Mouse (Mus musculus): Measurements from ENCODE around the gene Gm20388. TPM values are rescaled to one million over a fixed set of nuclear protein-coding genes. Genes with fewer than 3 reads are reported as not detected.

The Gm20388 gene
- polyA plus RNA-seq, 1 experiment from 2014 or later: not detected

GRCm38 (mm10) chr8:122554786-122555185 is 2644.1 kb downstream of the Gm20388 start:
- H3K36me3 ChIP-seq (ENCODE audit: control insufficient read depth, insufficient read depth, low read length): no peaks in the 10 kb centered on the region
- 0 out of 2 replicates have a peak overlapping the region, but pooled peaks have one; percentile 2 for H3K9ac ChIP-seq (ENCODE audit: low read length)
- 59% methylated on average over 6 of the region's 6 CpGs for WGBS
- H3K9me3 ChIP-seq (ENCODE audit: control insufficient read depth, low read length): no peaks in the 10 kb centered on the region
- no peak overlapping the region for H3K4me3 ChIP-seq (ENCODE audit: low read length)
- ATAC-seq (ENCODE audit: low read depth): no peak
- H3K27ac ChIP-seq (ENCODE audit: low read length): no peak overlapping the region
- peaks cover 31% of the 10 kb centered on the region for H3K4me1 ChIP-seq (replicated peaks; ENCODE audit: control insufficient read depth, insufficient read depth, low read length)
- H3K27me3 ChIP-seq (ENCODE audit: control insufficient read depth, insufficient read depth, low read depth, low read length): no peaks in the 10 kb centered on the region
- H3K4me2 ChIP-seq (ENCODE audit: low read depth, low read length): no peak overlapping the region

- 45% methylated on average over 12 of the region's 12 CpGs for WGBS
- H3K4me3 ChIP-seq (ENCODE audit: low read length): peak overlapping the region; percentile 29
- no peaks in the 10 kb centered on the region for H3K27me3 ChIP-seq (ENCODE audit: control insufficient read depth, insufficient read depth, low read depth, low read length)
- H3K36me3 ChIP-seq (ENCODE audit: control insufficient read depth, insufficient read depth, low read length): no peaks in the 10 kb centered on the region
- no peaks in the 10 kb centered on the region for H3K9me3 ChIP-seq (ENCODE audit: control insufficient read depth, low read length)
- peaks cover 27% of the 10 kb centered on the region for H3K4me1 ChIP-seq (replicated peaks; ENCODE audit: control insufficient read depth, insufficient read depth, low read length)
- ATAC-seq (ENCODE audit: low read depth): peak; percentile 84
- peak overlapping the region; percentile 65 for H3K9ac ChIP-seq (ENCODE audit: low read length)
- peak overlapping the region; percentile 39 for H3K4me2 ChIP-seq (ENCODE audit: low read depth, low read length)
- peak overlapping the region; percentile 91 for H3K27ac ChIP-seq (ENCODE audit: low read length)
Observed at GRCm38 (mm10) chr8:122556030-122557009, 2645.7 kb downstream of the Gm20388 start.

GRCm38 (mm10) chr8:122557248-122558038 is 2646.8 kb downstream of the Gm20388 start:
- no peak for ATAC-seq (ENCODE audit: low read depth)
- H3K9ac ChIP-seq (ENCODE audit: low read length): peak overlapping the region; percentile 65
- WGBS: 37% methylated on average over 10 of the region's 10 CpGs
- H3K27me3 ChIP-seq (ENCODE audit: control insufficient read depth, insufficient read depth, low read depth, low read length): no peaks in the 10 kb centered on the region
- peaks cover 27% of the 10 kb centered on the region for H3K4me1 ChIP-seq (replicated peaks; ENCODE audit: control insufficient read depth, insufficient read depth, low read length)
- H3K36me3 ChIP-seq (ENCODE audit: control insufficient read depth, insufficient read depth, low read length): no peaks in the 10 kb centered on the region
- no peak overlapping the region for H3K4me3 ChIP-seq (ENCODE audit: low read length)
- H3K4me2 ChIP-seq (ENCODE audit: low read depth, low read length): peak overlapping the region; percentile 39
- no peaks in the 10 kb centered on the region for H3K9me3 ChIP-seq (ENCODE audit: control insufficient read depth, low read length)
- peak overlapping the region; percentile 91 for H3K27ac ChIP-seq (ENCODE audit: low read length)

DNA sequence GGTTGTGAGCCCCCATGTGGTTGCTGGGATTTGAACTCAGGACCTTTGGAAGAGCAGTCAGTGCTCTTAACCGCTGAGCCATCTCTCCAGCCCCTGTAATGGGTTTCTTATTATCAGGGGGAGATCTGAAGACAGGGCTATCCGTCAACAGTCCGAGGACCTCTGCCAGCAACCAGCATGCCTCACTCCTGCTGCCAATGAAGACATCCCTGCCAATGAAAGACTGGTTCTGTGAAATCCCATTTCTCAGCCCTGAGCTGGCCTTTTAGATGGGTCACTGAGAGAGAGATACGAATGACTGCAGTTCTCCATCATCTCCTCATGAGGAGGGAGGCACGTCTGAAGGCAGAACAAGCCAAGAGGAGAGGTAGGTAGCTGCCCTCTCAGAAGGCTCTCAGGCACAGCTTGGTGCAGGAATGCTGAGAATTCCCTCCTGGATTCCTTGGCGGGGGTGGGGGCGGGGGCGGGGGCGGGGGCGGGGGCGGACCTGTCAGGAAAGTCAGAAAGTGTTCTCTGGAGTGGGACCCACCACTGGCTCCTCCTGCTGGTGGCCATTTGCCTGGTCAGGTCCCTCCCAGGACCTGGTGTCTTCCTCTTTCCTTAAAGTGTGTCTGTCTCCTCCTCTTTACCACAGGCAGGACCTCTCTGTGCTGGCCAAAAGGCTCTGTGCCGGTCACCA is 2648.2 kb downstream of the Gm20388 start:
- H3K9ac ChIP-seq (ENCODE audit: low read length): no peak overlapping the region
- H3K4me2 ChIP-seq (ENCODE audit: low read depth, low read length): no peak overlapping the region
- no peaks in the 10 kb centered on the region for H3K27me3 ChIP-seq (ENCODE audit: control insufficient read depth, insufficient read depth, low read depth, low read length)
- 13% methylated on average over 12 of the region's 12 CpGs for WGBS
- peak; percentile 63 for ATAC-seq (ENCODE audit: low read depth)
- no peaks in the 10 kb centered on the region for H3K9me3 ChIP-seq (ENCODE audit: control insufficient read depth, low read length)
- no peak overlapping the region for H3K4me3 ChIP-seq (ENCODE audit: low read length)
- H3K36me3 ChIP-seq (ENCODE audit: control insufficient read depth, insufficient read depth, low read length): no peaks in the 10 kb centered on the region
- peaks cover 27% of the 10 kb centered on the region for H3K4me1 ChIP-seq (replicated peaks; ENCODE audit: control insufficient read depth, insufficient read depth, low read length)
- peak overlapping the region; percentile 71 for H3K27ac ChIP-seq (ENCODE audit: low read length)

DNA sequence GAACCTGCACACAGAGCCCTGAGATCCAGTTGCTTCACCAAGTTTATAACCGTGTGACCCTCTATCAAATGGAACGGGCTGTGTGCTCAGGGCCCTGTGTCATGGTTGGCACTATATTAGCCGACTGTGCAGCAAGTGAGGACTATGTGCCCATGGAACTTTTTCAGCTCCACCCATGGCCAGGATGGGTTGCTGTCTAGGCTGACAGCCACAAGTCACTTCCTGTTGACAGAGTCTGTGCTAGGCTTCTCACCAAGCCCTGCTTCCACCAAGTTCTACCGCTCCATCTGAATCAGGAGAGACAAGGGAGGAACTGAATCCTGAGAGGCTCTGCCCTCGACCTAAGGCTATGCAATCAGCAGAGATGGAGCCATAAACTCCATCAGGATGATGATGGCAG is 2650.6 kb downstream of the Gm20388 start:
- no peaks in the 10 kb centered on the region for H3K27me3 ChIP-seq (ENCODE audit: control insufficient read depth, insufficient read depth, low read depth, low read length)
- 78% methylated on average over 5 of the region's 5 CpGs for WGBS
- no peaks in the 10 kb centered on the region for H3K9me3 ChIP-seq (ENCODE audit: control insufficient read depth, low read length)
- no peak overlapping the region for H3K9ac ChIP-seq (ENCODE audit: low read length)
- no peak overlapping the region for H3K27ac ChIP-seq (ENCODE audit: low read length)
- no peaks in the 10 kb centered on the region for H3K36me3 ChIP-seq (ENCODE audit: control insufficient read depth, insufficient read depth, low read length)
- no peak overlapping the region for H3K4me3 ChIP-seq (ENCODE audit: low read length)
- H3K4me2 ChIP-seq (ENCODE audit: low read depth, low read length): no peak overlapping the region
- peaks cover 22% of the 10 kb centered on the region for H3K4me1 ChIP-seq (replicated peaks; ENCODE audit: control insufficient read depth, insufficient read depth, low read length)
- no peak for ATAC-seq (ENCODE audit: low read depth)

DNA sequence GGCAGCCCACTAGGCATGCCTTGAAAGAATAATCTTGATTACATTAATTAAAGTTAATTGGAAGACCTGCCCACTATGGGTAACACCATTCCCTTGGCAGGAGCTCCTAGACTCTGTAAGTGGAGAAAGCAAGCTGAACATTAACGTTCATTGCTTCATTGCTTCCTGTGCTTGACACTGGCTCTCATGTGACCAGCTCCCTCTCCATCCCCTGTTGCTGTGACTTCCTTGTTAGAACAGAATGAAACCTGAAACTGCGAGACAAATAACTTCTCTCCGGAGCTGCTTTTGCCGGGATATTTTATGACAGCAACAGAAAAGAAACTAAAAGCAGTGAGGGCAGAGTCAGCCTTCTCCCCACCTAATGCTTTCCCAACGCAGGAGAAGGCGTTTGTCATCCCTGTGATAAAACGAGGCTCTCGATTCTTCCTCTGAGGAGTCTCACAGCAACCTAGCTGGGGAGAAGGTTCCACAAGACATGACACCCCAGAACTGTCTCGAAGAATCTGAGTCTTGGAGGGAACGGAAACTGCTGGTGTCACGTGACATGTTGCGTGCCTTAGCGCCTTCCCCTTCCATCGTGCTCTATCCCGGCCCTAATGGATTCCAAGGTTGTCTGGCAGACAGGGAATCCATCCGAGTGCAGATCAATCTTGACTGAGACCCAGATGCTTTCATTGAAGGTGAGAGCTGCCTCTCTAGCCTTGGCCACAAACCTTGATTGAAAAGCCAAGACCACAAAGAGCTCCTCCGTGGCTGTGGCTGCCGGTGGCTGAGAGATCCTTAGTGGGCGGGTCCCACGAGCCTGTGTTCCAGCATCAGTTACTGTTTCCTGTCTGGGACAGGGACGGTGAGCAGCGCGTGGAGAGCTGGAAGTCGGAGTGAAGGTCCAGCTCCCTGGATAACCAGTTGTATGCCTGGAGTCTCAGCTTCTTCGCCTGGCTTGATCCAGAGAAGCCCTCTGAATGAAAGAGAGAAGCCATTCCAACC is 2654.0 kb downstream of the Gm20388 start:
- no peaks in the 10 kb centered on the region for H3K36me3 ChIP-seq (ENCODE audit: control insufficient read depth, insufficient read depth, low read length)
- no peak overlapping the region for H3K4me3 ChIP-seq (ENCODE audit: low read length)
- no peak overlapping the region for H3K4me2 ChIP-seq (ENCODE audit: low read depth, low read length)
- 74% methylated on average over 25 of the region's 25 CpGs for WGBS
- H3K27me3 ChIP-seq (ENCODE audit: control insufficient read depth, insufficient read depth, low read depth, low read length): no peaks in the 10 kb centered on the region
- no peak for ATAC-seq (ENCODE audit: low read depth)
- no peak overlapping the region for H3K27ac ChIP-seq (ENCODE audit: low read length)
- no peaks in the 10 kb centered on the region for H3K9me3 ChIP-seq (ENCODE audit: control insufficient read depth, low read length)
- H3K9ac ChIP-seq (ENCODE audit: low read length): no peak overlapping the region
- H3K4me1 ChIP-seq (replicated peaks; ENCODE audit: control insufficient read depth, insufficient read depth, low read length): peaks cover 19% of the 10 kb centered on the region

DNA sequence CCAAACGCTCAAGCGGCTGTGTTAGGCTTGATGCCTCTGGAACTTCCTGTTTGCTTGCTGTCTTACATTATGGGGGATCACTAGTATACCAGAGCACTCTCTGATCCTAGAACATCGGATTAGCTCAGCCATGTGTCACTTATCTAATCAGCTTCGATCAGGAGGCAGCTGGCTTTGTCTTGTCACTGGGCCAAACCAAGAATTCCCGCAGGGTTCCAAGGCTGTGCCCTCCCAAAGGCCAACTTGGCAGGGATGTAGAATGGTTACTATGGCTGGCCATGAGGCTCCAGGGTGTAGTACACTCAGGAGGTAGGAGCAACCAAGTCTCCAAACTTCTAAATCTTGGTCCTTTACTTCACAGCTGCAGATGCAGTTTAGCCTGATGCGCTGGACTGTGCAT is 2656.1 kb downstream of the Gm20388 start:
- Histone ChIP-seq H3K9me3 (ENCODE audit: control insufficient read depth, low read length) (no peaks in the 10 kb centered on the region), H3K36me3 (ENCODE audit: control insufficient read depth, insufficient read depth, low read length) (peaks cover 7% of the 10 kb centered on the region), H3K4me3 (ENCODE audit: low read length) (peak overlapping the region; percentile 82), H3K4me2 (ENCODE audit: low read depth, low read length) (peak overlapping the region; percentile 73), H3K27ac (ENCODE audit: low read length) (peak overlapping the region; percentile 97), H3K4me1 (replicated peaks; ENCODE audit: control insufficient read depth, insufficient read depth, low read length) (peaks cover 19% of the 10 kb centered on the region), H3K9ac (ENCODE audit: low read length) (peak overlapping the region; percentile 80), H3K27me3 (ENCODE audit: control insufficient read depth, insufficient read depth, low read depth, low read length) (no peaks in the 10 kb centered on the region)
- ATAC-seq (ENCODE audit: low read depth): no peak
- 11% methylated on average over 6 of the region's 6 CpGs for WGBS

DNA sequence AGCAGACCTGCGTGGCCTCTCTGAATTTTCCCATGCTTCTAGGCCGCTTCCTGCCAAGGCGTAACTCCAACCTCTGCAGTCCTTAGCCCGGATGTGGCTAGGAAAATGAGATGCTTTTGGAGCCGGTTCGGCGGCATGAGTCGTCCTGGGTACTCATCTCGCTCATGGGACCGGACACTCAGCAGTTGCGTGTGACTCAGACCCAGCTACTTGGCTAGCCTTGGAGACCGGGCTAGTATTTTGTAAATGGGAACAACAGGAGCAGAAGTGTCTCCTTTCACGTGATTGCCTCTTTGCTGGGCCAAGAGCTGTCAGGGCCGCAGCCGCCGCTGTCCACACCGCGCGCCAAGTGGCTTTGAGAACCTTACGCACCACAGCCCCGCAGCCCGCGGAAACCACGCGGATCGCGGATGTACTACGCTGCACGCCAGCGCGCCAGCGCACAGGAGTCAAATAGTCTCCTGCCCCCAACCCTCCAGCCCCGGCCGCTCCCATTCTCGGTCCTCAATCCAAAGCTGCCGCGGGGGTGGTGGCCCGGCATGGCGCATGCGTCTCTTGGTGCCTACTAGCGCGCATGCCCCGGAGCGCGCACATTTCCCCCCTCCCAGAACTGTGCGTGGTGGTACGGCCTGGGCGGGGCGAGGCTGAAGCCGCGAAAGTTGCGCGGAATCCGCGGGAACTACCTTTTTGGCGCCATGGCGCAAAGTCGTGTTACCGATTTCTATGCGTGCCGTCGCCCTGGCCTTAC is 2656.9 kb downstream of the Gm20388 start, which contains the start of gene Cdt1:
TSS of gene Cdt1 (plus strand) at position 655 of the 748 bp plus-strand sequence.
- peak within 1 kb of the TSS; percentile 87 for H3K9ac ChIP-seq (ENCODE audit: low read length)
- H3K4me2 ChIP-seq (ENCODE audit: low read depth, low read length): peak within 1 kb of the TSS; percentile 73
- no peaks in the 10 kb centered on the region for H3K27me3 ChIP-seq (ENCODE audit: control insufficient read depth, insufficient read depth, low read depth, low read length)
- no peaks in the 10 kb centered on the region for H3K9me3 ChIP-seq (ENCODE audit: control insufficient read depth, low read length)
- ATAC-seq (ENCODE audit: low read depth): peak; percentile 98
- H3K27ac ChIP-seq (ENCODE audit: low read length): peak within 1 kb of the TSS; percentile 97
- peaks cover 19% of the 10 kb centered on the region for H3K4me1 ChIP-seq (replicated peaks; ENCODE audit: control insufficient read depth, insufficient read depth, low read length)
- H3K36me3 ChIP-seq (ENCODE audit: control insufficient read depth, insufficient read depth, low read length): peaks cover 15% of the 10 kb centered on the region
- peak within 1 kb of the TSS; percentile 82 for H3K4me3 ChIP-seq (ENCODE audit: low read length)
- under 1% methylated on average over 58 of the region's 62 CpGs for WGBS
